Mouse (Mus musculus): ENCODE results near the gene Atp2a3. TPM values are rescaled to one million over a fixed set of nuclear protein-coding genes. Genes with fewer than 3 reads are reported as not detected.

The Atp2a3 gene
- 2.6 and 4.3 TPM in 2 replicates for polyA plus RNA-seq (2012; ENCODE audit: insufficient read depth, insufficient read length, missing spikeins)

DNA sequence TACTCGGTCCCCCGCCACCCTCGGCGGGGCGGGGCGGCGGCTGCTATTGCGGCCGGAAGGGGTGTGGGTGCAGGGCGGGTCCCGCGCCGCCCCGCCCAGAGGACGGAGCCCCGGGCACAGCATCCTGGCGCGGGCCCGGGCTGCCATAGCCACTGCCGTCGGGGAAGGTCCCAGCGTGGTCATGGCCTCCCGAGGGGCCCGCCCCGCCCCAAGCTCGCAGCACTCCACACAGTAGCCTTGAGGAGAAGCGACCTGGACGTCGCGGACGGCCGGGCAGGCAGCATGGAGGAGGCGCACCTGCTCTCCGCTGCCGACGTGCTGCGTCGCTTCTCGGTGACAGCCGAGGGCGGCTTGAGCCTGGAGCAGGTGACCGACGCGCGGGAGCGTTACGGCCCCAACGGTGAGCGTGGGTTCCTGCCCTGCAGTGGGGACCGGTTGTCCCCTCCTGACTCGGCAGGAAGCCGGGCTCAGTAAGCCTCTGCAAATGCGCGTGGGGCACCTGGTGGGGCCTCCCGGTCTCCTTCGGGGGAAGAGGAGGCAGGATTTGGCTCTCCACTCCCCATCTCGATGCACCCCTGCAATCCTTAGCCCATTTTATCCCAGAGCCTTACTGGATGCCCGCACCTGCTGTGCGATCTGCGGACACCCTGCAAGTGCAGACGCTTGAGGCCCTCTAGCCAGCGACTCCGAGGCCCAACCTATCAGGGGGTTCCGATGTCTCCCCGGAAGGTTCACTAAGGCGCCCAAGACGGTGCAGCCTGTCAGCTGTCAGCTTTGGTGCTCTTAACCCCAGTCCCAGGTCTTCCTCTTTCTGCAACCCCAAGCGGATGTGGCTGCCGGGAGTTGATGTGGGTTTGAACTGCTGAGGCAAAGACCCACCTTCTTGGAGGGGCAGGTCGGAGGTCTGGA, at the start of gene Atp2a3:
TSS of gene Atp2a3 (plus strand) at position 98 of the 909 bp plus-strand sequence.
- Histone ChIP-seq H3K27ac (replicated peaks; ENCODE audit: low read depth, low read length) (no peak within 1 kb of the TSS), H3K4me1 (ENCODE audit: control insufficient read depth, insufficient read depth, insufficient read length, low read length) (peaks cover 7% of the 10 kb centered on the region), H3K4me3 (ENCODE audit: insufficient read depth, low read depth, low read length) (peak within 1 kb of the TSS; percentile 64)

DNA sequence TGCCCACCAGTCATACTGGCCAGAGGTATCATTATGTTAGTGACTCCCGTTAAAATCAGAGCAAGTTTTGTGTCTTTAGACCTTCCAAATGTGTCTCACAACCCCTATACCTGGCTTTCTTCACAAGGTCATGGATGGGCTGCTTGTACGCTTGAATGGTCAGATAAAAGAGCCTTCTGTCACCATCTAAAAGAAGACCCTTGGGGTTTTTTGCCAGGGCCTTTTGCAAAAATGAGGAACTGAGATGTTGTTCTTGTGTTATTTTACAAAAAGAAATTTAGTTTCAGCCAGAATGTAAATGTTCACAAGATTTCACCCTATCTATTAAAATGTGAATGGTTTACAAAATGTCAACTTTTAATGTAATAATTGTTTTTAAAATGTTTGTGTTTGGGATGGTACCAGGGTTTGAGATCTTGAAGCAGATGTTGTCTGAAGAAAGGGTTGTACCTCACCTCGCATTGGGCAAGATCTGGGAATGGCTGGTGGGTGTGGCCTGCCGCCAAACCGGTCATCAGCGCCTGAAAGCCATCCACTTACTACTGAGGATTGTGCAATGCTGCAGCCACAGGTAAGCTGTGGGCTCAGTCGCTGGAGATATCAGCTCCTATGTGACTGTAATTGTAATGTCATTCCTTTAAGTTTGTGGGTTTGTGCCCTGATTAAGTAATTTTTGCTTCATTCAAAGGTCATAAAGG, 43.5 kb upstream of the Atp2a3 start:
- Histone ChIP-seq H3K27ac (replicated peaks; ENCODE audit: low read depth, low read length) (no peak overlapping the region), H3K4me1 (ENCODE audit: control insufficient read depth, insufficient read depth, insufficient read length, low read length) (no peaks in the 10 kb centered on the region), H3K4me3 (ENCODE audit: insufficient read depth, low read depth, low read length) (no peak overlapping the region)

DNA sequence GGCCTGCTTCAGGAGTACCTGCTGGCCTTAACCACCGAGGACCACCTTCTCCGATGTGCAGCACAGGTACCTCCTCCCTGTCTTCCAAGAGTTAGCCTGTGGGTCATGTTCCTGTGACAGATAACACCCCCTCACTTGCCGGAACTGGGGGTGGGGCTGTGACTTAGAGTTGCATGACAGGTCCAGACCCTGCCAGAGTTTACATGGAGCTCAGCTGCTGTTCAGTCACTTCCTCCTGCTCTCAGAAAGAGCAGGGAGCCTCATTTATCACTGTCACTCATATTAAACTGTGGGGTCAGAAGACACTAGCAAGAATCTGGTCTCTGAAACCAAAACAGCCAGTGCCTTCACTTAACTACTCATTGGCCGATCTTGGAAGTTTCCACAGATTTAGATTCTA, 37.9 kb upstream of the Atp2a3 start:
- Histone ChIP-seq H3K4me3 (ENCODE audit: insufficient read depth, low read depth, low read length) (no peak overlapping the region), H3K27ac (replicated peaks; ENCODE audit: low read depth, low read length) (no peak overlapping the region), H3K4me1 (ENCODE audit: control insufficient read depth, insufficient read depth, insufficient read length, low read length) (no peaks in the 10 kb centered on the region)

DNA sequence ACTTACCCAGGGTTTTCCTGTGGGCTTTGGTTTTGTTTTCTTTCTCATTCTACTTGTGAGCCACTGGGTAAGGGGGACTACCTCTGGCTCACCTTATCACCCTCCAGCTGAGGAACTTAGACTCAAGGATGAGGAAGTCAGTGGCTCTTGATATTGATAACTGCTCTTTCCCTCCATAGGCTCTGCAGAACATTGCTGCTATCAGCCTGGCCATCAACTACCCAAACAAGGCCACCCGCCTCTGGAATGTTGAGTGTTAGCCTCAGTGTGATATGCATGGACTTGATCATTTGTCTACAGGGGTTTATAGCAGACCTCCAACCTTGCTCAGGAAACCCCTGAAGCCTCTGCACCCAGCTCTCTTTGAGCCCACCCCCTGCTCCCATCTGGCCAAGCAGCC, 36.5 kb upstream of the Atp2a3 start:
- Histone ChIP-seq H3K27ac (replicated peaks; ENCODE audit: low read depth, low read length) (no peak overlapping the region), H3K4me1 (ENCODE audit: control insufficient read depth, insufficient read depth, insufficient read length, low read length) (no peaks in the 10 kb centered on the region), H3K4me3 (ENCODE audit: insufficient read depth, low read depth, low read length) (no peak overlapping the region)

DNA sequence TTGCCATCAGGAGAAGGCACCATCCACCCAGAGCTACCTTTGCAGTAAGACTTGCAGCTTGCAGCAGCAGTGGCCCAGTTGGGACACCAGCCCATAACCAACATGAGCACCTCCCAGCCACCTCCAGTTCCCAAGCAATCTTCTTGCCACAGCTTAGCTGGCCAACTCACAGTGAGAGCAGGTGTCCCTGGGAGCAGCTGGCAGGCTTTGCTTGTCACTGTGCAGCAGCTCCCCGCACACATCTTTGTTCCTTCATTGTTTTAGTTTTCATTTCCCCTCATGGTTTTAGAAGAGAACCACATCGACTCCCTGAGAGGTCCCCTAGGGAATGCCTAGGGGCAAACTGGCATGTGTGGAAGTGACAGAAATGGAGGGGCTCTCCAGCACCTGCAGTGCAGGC, 35.9 kb upstream of the Atp2a3 start:
- Histone ChIP-seq H3K4me3 (ENCODE audit: insufficient read depth, low read depth, low read length) (no peak overlapping the region), H3K27ac (replicated peaks; ENCODE audit: low read depth, low read length) (no peak overlapping the region), H3K4me1 (ENCODE audit: control insufficient read depth, insufficient read depth, insufficient read length, low read length) (no peaks in the 10 kb centered on the region)

DNA sequence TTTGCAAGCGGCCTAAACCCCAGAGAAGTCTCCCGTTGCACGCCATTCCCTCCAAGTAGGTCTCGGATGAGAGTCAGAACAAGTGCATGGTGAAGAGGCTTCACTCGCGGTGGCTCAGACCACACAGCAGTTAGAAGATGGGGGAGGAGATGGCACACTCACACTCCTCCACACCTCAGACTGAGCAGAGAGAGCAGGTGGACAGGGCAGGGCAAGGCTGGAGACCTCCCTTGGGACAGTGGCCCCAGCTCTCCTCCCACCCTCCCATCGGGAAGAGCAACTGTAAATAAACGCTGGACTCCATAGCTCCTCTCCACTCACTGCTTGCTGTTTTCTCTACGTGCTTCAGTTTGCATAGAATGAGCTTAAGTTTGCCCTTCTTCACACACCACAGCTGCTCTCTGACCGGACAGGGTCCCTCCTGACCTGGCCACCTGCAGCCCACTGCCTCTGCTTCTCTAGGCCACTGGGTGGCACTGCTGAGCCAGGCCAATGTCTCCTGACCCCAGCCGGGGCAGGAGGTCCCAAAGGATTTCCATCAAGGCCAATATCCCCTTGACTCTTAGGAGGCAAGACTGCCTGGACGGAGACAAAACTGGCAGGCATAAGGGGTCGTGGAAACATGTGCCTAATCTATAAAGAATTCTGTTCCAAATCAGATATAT, 34.6 kb upstream of the Atp2a3 start:
- Histone ChIP-seq H3K27ac (replicated peaks; ENCODE audit: low read depth, low read length) (no peak overlapping the region), H3K4me3 (ENCODE audit: insufficient read depth, low read depth, low read length) (no peak overlapping the region), H3K4me1 (ENCODE audit: control insufficient read depth, insufficient read depth, insufficient read length, low read length) (no peaks in the 10 kb centered on the region)

DNA sequence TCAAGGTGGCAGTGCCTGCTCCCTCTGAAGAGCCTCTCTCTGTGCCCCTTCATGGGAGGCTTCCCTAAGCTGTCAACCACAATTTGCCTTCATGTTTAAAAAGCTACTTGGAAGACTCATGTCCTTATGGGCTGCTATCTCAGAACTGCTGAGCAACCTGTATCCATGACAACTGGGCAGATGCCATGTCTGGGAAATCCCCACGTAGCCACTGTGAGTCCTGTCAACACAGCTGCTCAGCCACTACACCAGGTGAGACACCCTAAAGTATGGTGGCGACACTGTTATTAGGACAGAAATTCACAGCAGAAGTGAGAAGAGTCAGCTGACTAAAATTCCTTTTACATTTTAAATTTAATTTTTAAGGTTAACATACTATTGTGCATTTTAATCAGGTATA, 32.5 kb upstream of the Atp2a3 start:
- Histone ChIP-seq H3K4me3 (ENCODE audit: insufficient read depth, low read depth, low read length) (no peak overlapping the region), H3K27ac (replicated peaks; ENCODE audit: low read depth, low read length) (no peak overlapping the region), H3K4me1 (ENCODE audit: control insufficient read depth, insufficient read depth, insufficient read length, low read length) (no peaks in the 10 kb centered on the region)

DNA sequence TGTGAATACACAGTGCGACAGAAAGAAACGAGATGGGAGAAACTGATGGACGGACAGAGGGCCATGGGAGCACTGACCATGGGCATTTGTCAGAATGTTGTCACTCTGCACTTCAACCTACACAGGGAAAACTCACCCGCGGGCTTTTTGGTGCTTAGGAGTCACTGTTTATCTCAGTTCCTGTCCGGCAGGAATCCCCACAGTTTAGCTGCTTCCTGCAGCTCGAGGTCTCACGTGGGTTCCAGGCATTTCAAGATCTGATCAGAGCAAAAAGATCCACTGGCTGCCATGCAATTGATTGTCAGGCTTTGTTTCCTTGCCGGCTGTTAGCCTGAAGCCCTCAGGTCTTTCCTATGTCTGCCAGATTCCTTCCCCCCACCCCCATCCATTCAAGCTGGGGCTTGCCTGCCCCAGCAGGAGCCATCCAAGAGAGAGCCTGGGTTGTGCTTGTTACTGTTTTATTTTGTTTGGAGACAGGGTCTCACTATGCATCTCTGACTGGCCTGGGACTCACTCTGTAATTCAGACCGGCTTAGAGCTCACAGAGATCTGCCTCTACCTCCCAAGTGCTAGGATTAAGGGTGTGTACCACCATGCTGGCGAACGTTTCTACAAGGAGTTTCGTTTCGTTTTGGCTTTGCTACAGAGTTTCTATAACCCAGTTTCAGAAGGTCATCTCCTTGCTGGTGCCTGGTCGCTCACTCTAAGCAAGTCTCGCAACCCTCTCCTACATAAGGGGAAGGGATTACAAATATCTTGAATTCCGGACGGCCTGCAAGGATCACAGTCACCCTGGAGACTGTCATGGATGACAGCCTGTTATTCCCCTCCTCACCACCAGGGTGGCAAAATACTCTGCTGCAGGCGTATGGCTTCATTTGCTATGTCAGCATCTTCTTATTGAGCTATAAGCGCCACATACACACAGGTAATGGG, 20.5 kb upstream of the Atp2a3 start:
- Histone ChIP-seq H3K4me1 (ENCODE audit: control insufficient read depth, insufficient read depth, insufficient read length, low read length) (peaks cover 7% of the 10 kb centered on the region), H3K4me3 (ENCODE audit: insufficient read depth, low read depth, low read length) (peak overlapping the region; percentile 57), H3K27ac (replicated peaks; ENCODE audit: low read depth, low read length) (peak overlapping the region; percentile 42; the same call in 1 of the 2 replicates)

DNA sequence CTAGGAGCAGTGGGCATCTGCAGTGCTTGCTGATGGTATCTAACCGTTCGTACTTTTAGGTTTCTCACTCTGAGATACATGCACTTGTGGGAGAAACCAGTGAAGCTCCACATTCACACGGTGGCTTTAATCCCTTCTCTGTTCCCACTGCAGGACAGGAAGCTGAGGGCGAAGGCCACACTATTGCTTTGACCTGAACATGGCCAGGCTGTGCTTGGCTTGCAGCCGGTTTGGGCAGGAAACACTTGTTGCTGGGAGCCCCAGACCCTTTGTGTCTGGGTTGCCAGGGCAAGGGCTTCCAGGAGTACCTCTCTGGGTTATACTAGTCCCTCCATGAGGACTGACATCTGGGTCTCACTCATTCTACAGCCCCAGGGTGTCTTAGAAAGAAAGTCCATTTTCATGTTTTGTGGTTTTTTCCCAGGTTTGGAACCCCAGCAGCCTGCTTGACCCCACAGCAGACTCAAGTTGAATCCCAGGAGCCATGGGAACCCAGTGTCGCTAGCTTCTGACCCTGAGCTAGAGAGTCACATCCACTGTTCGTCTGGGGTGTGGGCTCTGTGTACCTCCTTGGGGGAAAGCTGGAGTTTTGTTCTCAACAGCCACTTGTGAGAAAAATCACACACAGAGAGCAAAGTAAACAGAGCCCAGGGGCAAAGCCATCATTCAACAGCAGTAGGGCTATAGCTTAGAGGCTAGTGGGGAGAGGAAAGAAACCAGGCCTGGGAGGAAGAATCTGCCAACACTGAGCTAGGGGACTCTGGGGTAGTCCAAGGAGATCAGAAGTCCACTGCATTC, 15.8 kb upstream of the Atp2a3 start:
- Histone ChIP-seq H3K4me1 (ENCODE audit: control insufficient read depth, insufficient read depth, insufficient read length, low read length) (peaks cover 21% of the 10 kb centered on the region), H3K27ac (replicated peaks; ENCODE audit: low read depth, low read length) (0 out of 2 replicates have a peak overlapping the region, but pooled peaks have one; percentile 2), H3K4me3 (ENCODE audit: insufficient read depth, low read depth, low read length) (no peak overlapping the region)

DNA sequence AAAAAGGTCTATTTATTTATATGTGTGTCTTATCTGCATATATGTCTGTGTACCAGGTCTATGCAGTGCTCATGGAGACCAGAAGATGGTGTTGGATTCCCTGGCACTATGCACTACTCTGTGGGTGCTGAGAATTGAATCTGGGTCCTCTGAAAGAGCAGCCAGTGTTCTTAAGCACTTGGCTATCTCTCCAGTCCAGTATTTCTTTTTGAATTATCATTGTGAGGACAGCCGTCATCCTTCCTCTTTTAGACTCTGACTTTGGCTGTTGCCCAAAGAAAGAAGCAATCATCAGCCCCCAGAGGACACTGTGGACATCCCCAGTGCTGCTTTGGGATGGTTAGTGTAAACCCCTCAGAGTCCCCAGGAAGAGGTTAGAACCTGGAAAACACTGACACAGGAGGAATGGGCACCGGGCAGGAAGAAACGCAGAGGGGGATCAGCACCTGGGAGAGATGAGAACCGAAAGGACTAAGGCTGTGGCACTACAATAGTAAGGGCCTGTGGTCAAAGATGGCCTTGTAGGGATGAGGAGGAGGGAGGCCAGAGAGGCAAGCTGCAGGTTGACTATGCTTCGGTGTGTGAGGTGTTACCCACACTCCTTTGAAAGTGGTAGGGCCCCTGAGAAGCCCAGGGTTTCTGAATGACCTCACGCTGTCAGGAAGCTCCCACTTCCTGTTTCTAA, 15.0 kb upstream of the Atp2a3 start:
- no peak overlapping the region for H3K4me3 ChIP-seq (ENCODE audit: insufficient read depth, low read depth, low read length)
- H3K4me1 ChIP-seq (ENCODE audit: control insufficient read depth, insufficient read depth, insufficient read length, low read length) = peaks cover 22% of the 10 kb centered on the region
- peak overlapping the region; percentile 83 for H3K27ac ChIP-seq (replicated peaks; ENCODE audit: low read depth, low read length)

DNA sequence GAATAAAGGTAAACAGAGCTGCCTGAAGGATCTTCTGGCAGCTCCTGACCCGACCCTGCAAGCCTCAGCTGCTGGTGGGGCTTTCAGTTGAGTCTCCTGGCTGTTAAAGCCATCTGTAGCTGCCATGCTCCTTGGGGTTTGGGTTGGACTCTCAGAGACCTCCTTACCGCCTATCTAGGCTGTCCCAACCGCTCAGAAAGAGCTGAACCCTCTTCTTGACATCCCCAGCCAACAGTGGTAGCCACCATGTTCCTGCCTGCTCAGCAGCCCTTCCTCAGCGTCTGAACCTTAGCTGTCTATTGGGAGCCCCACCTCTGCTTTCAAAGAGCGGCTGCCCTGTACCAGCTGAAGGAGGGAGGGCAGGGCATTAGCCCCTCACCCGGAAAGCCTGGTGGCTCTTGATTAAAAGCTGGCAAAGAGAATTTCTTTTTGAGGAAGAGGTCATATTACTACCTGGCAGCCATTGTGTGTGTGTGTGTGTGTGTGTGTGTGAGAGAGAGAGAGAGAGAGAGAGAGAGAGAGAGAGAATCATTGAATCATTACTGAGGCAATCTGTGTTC, 14.3 kb upstream of the Atp2a3 start:
- peak overlapping the region; percentile 64 for H3K27ac ChIP-seq (replicated peaks; ENCODE audit: low read depth, low read length)
- peaks cover 27% of the 10 kb centered on the region for H3K4me1 ChIP-seq (ENCODE audit: control insufficient read depth, insufficient read depth, insufficient read length, low read length)
- no peak overlapping the region for H3K4me3 ChIP-seq (ENCODE audit: insufficient read depth, low read depth, low read length)

DNA sequence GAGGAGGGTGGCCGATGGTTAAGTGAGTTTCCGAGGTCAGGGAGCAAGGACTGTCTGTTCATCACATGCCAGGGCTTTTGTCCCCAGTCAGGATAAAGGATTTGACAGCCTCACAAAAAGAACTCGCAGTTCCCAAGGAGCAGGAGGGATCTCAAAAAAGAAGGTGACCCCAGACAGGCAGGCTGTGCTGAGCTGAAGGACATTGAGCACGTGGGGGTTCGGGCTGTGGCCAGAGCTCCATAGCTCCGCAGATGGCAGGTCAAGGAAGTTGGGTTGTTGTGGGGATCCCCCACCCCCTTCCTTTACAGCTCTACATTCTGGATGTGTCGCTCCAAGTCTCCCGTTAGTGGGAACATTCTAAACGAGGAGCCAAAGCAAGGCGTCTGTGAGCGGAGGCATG, 13.1 kb upstream of the Atp2a3 start:
- no peak overlapping the region for H3K27ac ChIP-seq (replicated peaks; ENCODE audit: low read depth, low read length)
- no peak overlapping the region for H3K4me3 ChIP-seq (ENCODE audit: insufficient read depth, low read depth, low read length)
- H3K4me1 ChIP-seq (ENCODE audit: control insufficient read depth, insufficient read depth, insufficient read length, low read length) = peaks cover 32% of the 10 kb centered on the region

DNA sequence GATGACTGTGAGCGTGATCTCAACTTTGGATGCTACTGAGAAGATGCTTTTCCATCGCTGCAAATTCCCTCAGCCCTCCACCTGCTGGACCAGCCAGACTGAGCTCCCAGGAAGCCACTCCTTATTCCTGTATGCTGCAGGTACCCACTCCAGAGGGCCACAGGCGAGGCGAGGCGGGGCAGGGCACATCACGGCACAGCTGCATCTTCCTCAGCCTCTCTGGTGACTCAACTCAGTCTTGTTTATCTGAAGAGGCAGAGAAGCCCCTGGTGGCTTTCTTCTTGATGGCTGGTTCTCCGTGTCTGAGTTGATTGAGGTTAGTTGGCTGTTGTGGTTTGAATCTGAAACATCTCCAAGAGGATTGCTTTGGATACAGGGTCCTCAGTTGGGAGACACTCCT, 12.7 kb upstream of the Atp2a3 start:
- H3K4me1 ChIP-seq (ENCODE audit: control insufficient read depth, insufficient read depth, insufficient read length, low read length) = peaks cover 36% of the 10 kb centered on the region
- H3K27ac ChIP-seq (replicated peaks; ENCODE audit: low read depth, low read length) = no peak overlapping the region
- H3K4me3 ChIP-seq (ENCODE audit: insufficient read depth, low read depth, low read length) = no peak overlapping the region

All from brown adipose tissue, adult 24 weeks (tissue).